Mouse (Mus musculus) frontal cortex, postnatal 14 days (tissue): ENCODE measurements around the gene Slc25a48.

Source experiments
- DNase-seq, 2 experiments: peaks; one replicate each; pipeline ENCODE4 v3.0.0; 2022; ENCODE audit warnings: low spot score in 2 of 2

Slc25a48 gene

DNA sequence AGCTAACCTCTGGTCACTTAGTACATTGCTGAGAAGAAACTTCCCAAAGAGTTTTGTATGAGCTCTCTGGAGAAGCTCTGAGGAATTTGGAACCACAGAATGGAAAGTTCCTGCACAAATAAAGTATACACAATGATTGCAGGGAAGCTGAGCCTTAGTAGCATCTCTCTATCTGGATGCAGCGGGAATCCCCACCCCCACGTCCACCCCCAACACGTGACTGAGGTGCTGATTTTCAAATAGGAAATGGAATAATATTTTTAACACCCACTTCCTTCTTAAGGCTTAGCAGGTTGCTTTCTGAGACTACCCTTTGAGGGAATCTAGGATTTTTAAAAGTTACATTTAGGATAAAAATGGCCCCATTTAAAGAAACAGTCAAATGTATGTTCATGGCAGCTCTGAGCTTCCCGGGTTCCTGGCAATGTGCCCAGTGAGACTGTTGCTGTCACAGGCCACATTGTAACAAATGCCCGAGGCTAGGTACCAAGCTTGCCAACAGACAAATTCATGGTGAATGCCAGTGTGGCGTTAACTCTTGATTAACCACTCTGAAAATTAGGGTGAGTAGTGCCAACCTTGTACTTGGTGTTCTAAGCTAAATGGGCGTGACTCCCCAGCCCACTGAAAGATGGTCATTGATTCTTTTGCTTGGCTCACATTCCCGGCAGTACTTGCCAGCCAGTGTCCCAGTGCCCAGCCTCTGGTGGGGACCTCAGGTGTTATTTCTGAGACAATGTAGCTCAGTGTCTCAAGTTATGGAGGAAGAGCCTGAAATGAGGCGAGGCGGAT is 11.3 kb downstream of the Slc25a48 start:
- DNase-seq, result no peak

DNA sequence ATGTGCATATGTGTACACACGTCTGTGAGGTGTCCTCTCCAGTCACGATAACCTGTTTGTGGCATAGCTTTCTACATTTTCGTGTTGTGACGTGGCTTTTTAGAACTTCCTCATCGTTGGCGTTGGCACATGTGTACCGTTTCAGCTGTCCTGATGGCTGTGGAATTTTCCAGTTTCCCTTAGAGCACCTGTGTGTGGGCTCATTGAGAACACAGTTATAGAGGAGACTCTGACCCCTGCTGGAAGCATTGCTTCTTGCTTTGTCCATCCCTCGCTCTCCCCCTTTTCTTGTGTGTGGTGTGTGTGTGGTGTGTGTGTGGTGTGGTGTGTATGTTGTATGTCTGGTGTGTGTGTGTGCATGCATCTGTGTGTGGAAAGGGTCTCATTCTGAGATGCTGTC is 11.9 kb downstream of the Slc25a48 start:
- DNase-seq, result no peak

DNA sequence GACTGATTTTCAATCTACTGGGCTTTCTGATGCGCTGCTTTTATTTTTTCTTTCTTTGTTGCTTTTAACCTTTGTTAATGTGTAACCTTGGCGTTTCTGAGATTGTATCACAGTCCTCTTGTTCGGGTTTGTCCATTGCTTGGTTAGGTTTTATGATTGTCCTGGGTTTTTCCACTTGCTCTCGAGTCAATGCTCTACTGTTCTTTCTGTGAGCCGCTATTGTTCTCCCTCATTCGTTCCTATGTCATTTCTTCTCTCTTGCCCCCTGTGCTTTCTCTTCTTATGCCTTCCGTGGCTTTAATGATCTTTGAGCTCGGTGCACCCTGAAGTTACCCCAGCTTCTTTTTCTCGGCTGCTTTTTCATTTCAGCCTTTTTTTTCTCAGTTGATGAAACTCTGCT is 19.8 kb downstream of the Slc25a48 start:
- no peak for DNase-seq

DNA sequence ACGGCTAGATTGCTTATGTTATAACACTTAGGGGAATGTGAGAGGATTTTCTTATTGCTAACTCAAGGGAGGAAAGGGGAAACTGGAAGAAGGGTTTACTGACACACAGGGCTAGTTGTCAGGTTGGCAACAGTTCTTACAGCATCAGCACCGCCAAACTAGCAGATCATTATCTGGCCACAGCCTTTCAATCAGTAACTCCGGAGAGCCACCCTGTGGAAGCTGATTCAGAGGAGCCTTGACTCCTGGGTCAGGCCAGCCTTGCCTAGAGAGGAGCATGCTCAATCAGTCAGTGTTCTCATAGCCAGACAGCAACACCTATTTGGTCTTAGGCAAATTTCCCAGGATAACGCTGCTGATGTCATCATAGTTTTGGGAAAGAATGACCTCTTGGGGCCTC is 23.3 kb downstream of the Slc25a48 start:
- no peak for DNase-seq

DNA sequence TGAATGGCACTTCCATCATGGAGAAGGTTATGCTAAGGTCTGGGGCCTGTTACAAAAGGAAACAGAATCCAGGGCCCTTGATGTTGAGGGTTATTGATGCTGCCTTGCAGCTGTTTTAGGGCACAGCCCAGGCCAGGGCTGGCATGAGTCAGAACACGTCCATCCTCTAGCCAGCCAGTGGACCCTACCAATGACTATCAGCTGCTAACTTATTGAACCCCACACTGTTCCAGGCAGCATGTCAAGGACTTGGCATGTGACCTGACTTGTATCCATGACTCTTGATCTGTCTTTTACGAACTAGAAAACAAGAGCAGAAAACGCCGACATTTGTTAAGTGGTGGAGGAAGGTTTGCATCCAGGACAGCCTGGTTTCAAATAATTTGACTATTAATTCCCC is 24.6 kb downstream of the Slc25a48 start:
- no peak for DNase-seq

DNA sequence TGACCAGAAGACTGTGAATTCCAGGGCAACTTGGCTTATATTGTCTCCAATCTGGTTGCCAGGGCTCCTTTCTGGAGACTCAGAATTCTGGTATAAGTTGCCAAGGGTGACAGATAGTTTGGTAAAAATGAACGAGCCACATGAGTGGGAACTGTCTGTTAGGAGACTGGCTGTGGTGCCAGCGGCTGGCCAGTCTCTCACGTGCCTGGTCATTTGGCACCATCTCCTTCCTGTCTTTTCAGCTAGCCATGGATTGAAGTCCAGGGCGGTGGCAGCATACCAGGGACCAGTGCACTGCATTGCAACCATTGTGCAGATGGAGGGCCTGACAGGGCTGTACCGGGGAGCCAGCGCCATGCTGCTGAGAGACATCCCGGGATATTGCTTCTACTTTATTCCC is 25.1 kb downstream of the Slc25a48 start:
- DNase-seq, result no peak

DNA sequence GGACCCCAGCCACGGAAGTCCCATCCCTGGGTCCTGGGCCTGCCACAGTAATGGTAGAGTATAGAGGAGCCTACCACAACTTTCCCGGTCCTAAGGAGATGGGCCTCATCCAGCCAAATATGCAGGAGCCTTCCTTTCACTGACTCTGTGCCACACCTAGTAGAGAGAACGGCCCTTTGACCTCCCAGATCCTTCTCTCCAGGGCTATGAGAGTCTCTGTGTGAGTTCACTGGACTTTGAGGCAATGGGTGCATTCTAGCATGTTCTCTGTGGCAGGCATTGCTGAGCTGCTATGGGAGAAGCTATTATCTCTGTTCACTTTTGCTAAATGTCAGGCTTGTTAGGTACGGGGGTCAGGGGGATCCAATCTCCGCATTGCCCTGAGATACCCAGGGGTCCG is 25.6 kb downstream of the Slc25a48 start:
- no peak for DNase-seq

DNA sequence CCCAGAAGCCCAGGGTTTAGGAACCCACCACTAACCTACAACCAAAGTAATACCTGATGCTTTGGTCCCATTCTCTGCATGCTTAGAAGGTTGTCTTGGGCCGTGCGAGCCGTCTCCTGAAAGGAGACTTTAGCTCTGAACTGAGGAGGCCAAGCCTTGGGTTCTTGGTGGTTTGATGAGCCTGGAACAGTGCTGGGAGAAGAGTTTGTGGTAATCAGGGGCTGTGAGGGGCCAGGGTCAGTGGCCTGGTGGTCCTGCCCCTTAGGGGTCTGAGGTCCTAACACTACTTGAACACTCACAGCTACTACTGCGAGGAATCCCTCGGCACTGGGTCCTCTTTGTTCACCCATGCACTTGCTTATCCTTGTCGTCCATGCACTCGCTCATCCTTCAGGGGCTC is 29.6 kb downstream of the Slc25a48 start:
- DNase-seq, result no peak

DNA sequence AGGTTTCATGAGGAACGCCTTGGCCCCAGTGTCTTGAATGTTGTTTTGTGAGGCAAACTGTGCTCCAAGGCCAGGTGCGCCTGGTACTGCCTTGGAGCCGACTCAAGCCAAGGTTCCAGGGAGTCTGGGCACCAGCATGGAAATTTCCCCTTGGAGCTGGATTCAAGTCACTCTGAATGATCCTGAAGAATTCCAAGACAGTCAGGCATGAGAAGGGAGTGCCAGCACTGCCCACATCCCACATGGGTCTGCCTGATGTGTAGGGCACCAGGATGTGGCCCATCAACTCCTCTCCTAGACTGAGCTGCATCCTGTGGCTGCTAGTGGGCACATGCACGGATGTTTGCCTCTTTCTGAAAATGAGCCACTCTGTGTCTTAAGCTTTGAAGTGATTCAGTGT is 30.4 kb downstream of the Slc25a48 start:
- DNase-seq, result no peak

DNA sequence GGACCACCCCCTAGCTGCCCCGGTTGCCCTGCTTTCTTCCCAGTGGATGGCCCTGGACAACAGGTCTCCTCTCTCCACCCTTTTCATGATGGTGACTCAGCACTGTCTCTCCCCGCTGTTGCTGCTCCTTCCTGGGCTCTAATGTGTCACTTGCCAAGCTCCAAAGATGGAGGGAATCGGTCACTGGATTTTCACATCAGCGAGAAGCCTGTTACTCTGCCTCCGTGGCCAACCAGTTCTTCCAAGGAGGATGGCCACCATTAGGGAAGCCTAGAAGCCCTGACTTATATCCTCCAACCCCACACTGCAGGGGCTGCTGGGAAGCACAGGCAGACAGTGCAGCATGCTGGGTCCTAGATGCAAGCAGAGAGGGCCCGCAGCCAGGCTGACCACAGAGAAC is 33.1 kb downstream of the Slc25a48 start:
- DNase-seq, result no peak

DNA sequence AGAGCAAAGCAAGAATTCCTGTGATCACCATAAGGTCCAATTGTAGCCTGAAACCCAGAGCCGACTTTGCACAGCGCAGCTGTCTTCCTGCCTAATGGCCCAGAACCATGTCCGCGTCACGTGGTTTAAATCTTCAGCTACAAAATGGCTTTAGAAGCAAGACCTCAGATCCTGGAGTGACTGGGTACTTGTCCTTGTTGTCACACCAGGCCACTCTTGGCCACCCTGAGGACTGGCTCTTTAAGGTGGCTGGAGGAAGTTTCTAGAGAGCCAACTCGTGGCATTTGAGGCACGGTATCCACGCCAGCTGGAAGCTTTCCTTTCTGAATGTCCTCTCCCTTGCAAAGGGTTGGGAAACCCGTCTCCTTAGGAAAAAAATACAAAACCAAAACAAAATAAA is 33.8 kb downstream of the Slc25a48 start:
- no peak for DNase-seq

DNA sequence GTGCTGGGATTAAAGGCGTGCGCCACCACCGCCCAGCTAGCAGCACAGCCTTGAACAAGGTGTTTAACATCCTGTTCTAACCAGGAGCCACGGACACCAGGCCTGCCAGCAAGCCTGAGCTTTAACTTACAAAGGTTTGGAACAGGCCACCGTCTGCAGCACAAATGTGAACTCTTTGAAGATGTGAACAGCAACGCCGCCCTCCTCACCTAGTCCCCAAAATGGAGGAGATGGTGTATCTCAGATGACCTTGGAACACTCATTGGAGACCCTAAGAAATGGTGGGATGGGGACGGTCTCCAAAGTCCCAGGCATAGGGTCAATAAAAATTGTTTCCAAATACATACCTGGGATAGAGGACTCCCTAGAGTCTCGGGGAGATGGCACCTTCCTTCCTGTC is 34.5 kb downstream of the Slc25a48 start:
- DNase-seq, result no peak

DNA sequence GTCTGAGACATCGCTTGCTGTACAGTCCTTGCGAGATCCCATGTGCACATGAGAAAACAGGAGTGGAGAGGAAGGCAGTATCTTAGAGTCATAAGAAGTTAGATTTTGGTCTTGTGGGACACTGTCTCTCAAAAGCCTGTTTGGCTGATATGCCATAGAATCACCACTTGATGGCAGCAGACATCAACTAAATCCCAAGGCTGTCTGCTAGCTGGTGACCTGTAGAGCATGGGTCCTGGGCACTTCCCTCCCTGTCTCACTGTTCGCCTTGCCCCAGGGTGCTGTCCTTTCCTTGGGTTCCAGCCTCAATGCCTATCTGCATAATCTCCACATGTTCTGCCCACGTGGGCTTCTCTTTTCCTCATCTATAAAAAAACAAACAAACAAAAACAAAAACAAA is 37.2 kb downstream of the Slc25a48 start:
- peak in 1 of 2 experiments; percentile 19 for DNase-seq

DNA sequence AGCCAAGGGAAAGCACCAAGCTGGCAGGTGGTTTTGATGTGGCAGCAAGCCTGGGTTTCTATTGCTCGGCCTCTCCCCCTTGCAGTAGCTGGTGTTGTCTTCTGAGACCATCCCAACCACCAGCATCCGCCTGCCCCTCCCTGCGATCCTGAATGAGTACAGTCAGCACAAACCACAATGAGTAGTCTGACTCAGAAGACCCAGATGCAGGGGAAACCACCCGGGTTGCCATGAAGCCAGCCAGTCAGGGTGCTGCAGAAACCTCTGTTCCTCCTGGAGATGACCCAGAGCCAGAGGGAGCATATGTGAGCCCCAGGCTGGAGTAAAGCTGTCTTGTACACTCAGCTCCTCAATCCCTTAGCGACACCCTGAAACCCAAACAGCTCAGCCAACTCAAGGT is 38.6 kb downstream of the Slc25a48 start:
- DNase-seq, result no peak

DNA sequence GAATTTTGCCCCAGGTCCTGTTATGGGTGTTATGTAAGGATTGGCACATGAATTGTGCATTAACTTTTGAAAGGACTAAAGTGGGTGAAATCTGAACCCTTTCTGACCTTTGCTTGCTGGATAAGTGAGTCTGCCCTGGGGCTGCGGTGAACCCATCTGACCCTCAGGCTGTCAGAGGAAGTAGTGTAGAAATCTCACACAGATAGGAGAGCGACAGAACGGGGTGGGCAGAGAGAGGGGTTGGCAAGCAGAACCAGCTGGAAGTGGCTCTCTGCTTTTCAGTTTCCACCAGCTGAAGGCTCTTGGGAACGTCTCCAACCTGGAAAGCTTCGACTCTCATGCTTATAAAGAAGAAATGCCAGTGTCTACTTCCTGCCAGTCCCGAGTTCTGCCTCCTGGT is 39.1 kb downstream of the Slc25a48 start:
- peak; percentile 37 to 45 for DNase-seq

DNA sequence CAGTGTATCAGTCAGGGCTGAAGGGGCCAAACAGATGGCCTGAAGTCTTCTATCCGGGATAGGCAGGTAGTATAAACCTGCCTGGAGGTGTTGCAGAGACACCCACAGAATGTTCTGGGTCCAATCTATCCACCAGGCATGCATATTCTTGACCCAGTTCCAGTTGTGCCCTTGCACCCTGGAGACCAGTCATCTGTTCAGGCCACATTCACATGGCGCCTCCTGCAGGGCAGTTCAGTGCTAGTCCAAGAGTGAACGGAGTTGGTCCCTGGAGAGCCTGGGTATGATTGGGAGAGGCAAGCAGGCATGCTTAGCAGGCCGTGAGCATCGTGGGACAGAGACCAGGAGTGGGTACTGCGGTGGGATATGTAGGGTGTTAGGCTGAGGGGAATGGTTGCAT is 39.9 kb downstream of the Slc25a48 start:
- DNase-seq, result no peak

DNA sequence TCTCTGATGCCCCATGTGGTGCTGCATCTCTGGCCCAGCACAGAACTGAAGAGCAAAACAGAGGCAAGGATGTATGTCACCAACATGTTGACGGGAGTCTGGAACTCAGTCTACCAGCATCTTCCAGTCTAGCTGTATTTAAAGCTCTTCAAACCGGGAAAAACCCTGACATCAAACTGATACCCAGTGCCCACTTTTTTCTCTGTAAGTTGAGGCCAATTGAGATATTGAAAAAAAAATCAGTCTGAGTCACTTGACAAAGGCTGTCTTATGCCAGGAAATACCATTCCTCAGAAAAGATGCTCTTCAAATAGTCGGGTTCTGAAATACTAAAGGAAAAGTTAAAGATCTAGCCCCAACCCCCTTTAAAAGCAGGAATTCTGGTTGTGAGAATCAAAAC is 44.0 kb downstream of the Slc25a48 start, which contains the start of gene Il9:
TSS of gene Il9 (minus strand) at position 101 of the 400 bp plus-strand sequence.
- DNase-seq, result no peak

DNA sequence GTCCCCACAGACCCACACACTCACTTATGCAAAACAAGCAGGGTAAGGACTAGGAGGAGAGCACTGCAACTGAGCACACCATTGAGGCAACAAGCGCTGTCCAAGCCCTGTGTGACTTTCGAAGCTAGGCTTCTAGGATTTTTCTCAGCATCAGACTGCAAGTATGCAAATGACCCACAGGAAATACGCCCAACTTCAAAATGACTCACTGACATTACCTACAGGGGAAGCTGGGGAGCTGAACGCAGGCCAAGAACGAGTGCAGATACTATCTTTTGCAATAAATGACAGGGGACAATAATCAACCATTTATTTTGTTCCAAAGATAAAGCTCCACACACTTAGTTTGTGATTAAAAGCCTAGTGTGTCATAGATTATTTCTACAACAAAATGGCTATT is 49.9 kb downstream of the Slc25a48 start:
- DNase-seq, result no peak

DNA sequence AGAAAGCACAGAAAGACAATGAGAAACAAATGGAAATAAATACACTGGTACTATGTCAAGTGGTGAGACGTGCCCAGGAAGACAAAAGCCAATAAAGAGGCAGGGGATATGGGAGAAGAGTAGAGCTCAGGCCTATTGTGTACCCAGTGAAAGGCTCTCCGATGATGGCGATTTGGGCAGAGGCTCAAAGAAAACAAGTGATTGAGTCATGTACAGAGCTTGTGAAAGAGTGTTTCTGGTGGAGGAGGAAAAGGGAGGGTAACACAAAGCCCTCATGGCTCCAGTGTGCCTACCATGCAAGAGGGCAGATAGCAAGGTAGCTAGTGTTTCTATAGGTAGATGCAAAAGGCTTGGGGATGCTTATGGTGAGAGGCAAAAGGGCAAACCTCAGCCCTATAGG is 56.3 kb downstream of the Slc25a48 start:
- no peak for DNase-seq

DNA sequence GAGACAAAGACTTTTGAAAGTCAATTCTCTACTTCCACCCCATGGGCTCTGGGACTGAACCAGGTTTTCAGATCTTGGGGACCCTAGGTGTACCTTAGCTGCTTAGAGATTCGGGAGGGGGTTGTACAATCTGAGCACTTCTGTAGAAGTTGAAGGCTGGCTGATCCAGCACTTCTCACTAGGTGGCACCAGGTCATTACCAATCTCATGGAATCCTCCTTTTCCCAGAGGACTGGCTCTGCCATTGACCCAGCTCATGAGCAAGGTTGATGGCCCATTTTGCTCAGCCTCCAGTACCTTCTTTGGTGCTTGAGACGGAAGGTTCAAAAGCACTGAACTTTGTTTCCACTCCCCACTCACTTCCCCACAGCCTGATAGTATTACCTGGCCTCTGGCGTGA is 62.0 kb downstream of the Slc25a48 start:
- no peak for DNase-seq

DNA sequence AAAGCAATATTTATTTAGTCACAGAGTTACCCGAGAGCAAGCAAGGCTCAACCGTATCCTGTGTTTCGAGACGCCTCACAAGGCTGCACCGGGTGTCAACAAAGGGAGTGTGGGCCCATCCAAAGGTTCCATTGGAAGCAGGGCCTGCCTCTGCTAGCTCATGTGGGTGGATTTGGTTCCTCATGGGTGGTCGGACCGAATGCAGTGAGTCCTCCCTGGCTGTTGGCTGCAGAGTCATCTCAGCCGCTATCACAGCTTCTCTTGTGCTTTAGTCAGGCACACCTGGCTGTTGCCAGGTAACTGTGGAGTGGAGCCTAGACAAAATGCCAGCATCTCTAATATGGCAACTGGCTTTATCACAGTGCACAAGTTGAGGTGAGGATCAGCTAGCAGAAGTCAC is 62.5 kb downstream of the Slc25a48 start:
- no peak for DNase-seq

DNA sequence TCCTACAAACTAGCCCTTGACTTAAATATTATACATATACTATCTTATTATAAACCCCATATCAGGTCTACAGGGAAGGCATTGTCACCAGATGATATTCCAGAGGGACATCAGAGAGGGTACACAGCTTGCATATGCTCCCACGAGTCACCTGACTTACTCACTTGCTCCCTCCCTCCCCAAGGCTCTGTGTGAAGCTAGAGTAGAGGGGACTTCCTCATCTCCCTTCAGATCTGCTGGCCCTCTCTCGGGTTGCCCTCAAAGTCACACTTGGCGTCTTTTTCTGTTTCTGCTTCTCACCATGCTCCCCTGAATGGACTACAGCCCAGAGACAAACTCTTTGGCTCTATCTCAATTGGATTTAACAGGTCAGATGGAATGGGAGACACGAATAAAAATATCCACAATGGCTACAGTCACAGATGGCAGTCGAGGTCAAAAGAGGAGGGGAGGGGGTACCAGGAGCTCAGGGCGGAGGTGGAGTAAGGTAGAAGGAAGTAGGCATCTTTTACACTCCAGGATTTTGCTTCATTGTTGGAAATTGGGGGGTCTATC is 63.8 kb downstream of the Slc25a48 start:
- DNase-seq, result no peak

DNA sequence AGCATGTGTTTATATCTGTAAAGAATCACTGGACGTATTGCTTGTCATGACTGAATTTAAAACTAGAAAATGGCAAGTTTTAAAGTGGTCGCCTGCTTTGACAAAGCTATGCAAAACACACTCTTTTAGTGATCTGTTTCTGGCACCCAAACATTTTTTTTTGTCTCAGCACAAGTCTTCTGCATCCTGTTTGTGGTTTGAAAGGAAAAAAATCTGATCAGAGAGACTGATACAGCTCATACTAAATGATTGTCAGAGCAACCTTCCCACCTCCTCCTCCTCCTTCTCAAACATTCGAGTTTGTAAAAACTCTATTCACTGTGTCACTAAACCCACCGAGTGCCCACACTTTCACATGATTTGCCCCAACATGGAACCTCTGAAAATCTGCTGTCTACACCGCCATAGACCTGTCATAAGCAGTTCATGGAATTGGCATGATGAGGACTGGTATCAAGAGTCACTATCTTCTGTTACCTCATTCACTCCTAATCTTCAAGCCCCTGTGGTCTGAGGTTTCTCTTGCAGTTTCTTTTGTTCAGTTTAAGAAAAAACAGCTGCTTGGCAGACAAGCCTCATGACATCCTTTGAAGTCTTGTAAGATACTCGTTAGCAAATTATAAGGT is 68.8 kb downstream of the Slc25a48 start:
- no peak for DNase-seq
